Mouse (Mus musculus) cerebellum, postnatal 10 days (tissue): ENCODE results near the gene Pex7.
"Not testable (repeated sequence)": the region's sequence is repeated elsewhere in the genome, so short reads cannot be mapped to it uniquely, and the experiment has no call there.

Experiments
- DNase-seq, 2 experiments: peaks; one replicate each; pipeline ENCODE4 v3.0.0; 2021; ENCODE audit warnings: mixed read lengths in 2 of 2

Pex7 gene

DNA sequence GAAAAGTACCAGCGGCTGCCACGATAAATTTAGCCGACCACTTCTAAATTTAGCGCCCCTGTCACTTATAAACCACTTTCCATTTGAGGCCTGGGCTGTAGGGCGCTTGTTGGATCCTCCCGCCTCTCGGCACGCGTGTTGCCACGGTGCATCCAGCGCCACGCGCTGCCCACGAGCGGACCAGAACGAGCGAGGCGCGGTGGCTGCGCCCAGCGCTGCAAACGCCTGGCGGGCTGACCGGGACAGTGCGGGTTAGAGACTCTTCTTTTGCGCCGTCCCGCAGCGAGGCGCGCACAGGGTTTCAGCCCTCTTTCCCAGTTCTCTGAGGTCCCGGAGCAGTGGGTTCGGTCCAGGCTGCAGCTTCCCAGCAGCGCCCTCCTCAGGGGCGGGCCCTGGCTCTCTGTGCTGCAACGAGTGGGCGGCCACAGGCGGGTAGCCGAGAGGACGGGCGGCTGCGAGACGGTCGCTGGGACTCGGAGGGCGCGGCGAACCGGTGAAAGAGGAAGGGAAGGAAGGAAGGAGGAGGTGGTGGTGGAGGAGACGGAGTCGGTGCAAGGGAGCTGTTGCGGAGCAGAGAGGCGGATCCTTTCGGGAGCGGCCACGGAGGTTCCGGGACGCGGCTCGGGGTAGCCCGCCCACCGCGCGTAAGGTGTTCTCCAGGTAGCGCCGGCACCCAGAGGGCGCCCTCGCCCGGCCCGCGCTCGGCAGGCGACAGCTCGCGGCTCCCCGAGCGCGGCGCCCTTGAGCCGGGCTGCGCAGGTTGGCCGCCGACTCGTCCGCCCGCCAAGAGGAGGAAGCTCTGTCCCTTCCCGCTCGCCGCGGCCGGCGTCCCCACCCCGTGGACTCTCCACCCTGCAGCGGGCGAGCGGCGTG, 26.3 kb upstream of the Pex7 start:
- peak; percentile 82 to 87 for DNase-seq

GRCm38 (mm10) chr10:19932986-19933385, 25.5 kb upstream of the Pex7 start:
- DNase-seq, result no peak

DNA sequence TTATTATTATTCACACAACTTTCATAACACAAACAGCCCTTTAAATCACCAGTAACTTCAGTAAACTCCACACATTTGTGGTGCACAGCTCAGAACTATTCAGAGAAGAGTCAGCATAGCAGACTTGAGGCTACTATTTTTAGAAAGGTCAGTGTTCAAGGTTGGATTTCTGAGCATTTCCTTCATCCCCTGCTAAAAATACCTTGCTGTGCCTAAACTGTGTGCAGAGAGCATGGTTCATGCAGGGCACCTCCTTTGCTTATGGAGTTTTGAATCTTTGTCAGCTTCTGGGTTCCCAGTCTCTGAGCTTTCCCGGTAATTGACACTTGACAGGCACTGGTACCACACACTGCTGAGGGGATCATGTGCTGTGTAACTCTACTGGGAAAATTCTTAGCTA, 20.7 kb upstream of the Pex7 start:
- no peak for DNase-seq

DNA sequence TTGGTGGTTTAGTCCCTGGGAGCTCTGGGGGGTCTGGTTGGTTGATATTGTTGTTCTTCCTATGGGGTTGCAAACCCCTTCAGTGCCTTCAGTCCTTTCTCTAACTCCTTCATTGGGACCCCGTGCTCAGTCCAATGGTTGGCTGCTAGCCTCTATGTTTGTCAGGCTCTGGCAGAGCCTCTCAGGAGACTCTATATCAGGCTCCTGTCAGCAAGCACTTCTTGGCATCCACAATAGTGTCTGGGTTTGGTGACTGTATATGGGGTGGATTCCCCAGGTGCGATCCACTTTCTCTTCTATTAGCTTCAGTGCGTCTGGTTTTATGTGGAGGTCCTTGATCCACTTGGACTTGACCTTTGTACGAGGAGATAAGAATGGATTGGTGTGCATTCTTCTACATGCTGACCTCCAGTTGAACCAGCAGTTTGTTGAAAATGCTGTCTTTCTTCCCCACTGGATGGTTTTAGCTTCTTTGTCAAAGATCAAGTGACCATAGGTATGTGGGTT, 19.0 kb upstream of the Pex7 start:
- not testable (repeated sequence) for DNase-seq

DNA sequence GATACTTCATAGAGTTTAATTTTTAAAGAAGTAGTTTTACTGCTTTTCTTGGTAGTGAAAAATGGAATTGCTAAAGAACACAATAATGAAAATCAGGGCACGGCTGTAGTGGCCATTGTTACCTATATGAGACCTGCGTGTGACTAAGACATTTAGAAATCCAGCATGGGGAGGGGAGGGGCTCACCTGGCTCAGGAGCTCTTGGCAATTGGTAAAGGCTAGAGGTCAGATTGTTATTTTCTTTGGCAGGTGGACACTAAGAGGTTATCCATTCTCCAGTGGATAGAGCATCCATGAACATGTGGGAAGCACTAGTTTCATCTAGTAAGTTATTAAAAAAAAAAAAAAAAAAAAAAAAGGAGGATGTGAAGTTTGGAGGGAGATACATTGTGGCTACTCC, 16.8 kb upstream of the Pex7 start:
- no peak for DNase-seq

DNA sequence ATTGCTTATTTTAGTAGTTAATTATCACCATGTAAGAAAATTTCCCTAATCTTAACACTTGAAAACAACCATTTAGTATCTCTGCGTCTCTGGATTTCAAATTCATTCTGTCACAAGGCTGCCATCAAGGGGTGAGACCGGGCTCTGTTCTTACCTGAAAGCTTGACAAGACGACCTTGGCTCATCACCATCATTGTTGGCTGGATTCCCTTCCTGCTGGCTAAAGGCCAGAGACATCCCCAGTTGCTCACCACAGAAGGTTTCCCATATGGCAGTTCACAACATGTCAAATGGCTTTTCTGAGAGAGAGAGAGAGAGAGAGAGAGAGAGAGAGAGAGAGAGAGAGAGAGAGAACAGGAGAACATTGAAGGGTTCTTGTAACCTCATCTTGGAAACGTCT, 14.9 kb upstream of the Pex7 start:
- DNase-seq, result peak; percentile 98 to 99

- DNase-seq, result peak; percentile 74 to 76
Observed at GRCm38 (mm10) chr10:19915301-19915700, 7.8 kb upstream of the Pex7 start.

- DNase-seq, result no peak
Observed at GRCm38 (mm10) chr10:19913806-19914205, 6.3 kb upstream of the Pex7 start.

DNA sequence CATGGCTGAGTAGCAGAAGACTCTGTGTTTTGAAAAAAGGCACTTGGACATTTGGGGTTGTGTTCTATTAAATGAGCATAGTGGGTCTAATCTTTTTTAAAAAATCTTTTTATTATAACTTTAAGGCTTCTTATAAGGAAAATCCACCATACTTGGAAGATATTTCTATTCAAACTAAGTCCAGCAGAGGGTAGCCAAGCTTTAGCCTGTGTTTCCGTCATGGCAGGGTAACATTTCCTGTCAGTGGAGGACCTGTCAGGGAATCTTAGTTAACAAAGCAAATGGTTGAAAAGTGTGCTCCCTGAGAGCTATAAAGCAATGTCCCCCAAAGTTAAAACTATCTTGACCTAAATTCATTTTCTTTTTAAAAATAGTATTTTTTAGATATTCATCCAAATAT, 4.1 kb upstream of the Pex7 start:
- no peak for DNase-seq

DNA sequence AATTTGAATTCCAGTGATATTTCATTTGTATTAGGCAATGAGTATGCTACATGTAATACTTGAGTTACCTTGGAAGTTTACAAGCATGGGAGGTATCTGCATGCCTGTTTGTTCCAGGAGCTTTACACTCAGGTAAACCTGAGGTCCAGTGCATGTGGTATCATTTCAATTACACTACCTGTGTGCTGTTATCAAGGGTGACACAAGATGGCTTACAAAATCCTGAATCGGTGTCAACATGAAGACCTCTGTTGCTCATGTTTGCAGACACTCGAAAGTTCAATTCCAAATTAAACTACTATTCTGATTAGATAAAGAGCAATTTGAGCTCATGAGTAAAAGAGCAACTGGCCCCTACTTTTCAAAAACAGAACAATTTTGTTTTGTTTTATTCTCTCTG, 3.0 kb upstream of the Pex7 start:
- no peak for DNase-seq

- no peak for DNase-seq
Observed at GRCm38 (mm10) chr10:19908076-19908475, 587 bp upstream of the Pex7 start.

DNA sequence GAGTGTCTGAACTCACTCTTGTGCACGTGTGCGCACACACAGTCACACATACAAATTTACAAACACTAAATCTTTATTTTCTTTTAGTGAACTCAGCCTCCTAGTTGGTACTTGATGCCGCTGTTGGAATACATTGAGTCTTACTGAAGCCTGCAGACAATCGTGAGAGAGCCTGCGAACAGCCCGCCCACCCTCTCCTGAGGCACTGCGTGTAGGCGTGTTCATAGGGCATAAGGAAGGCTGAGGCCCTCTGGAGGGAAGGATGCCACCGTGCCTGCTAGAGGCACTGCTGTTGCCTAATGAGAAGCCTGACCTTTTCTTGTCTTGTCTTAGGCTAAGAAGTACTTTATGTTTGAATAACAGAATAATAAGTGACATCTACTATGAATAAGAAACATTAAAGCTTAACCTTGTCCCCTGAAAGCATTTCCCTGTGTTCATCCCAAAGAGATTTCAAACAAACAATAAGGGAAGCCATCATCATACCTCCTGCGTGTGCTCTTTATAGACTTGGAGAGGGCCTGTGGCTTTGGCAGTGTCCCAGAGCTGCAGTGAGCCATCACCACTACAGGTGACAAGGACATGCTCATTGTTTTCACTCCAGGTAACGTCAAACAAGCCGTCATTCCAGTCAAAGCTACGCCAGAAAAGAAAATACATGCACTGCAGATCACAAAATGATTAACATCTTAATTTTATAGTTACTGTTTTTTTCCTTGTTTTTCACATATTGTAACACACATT, 3.2 kb downstream of the Pex7 start:
- peak in 1 of 2 experiments; percentile 55 for DNase-seq

GRCm38 (mm10) chr10:19901992-19902391, 5.5 kb downstream of the Pex7 start:
- DNase-seq, result no peak

DNA sequence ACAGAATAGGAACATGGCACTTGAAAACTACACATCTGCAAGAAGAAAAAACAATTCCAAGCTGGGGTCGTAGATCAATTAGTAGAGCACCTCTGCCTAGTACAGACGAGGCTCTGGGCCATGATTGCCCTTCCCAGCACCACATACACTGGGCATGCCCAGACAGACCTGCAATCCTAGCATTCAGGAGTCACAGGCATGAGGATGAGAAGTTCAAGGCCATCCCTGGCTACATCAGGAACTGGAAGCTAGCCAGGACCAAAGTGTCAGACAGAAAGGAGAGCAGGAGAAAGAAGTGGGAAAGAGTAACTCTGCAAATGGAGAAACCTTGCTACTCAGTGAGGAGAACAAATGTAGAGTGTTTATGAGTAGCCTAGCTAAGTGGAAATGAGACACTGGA, 7.3 kb downstream of the Pex7 start:
- DNase-seq, result no peak

DNA sequence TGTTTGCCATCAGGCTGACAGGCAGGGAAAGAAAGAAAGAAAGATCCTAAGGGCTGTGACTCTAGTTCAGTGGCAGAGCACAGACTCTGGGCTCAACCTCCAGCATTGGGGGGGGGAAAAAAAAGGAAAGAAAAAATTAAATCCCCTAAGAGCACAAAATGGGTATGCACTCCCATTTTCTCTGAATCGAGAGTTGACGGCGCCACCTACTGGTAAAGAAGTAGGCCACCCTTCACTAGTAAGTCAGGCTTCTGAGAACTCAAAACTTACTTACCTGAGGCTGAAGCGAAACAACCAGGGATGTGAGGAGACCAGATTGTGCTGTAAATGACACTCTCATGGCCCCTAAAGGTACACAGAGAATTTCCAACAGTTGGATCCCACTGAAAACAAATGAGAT, 13.5 kb downstream of the Pex7 start:
- DNase-seq, result peak; percentile 74 to 81

DNA sequence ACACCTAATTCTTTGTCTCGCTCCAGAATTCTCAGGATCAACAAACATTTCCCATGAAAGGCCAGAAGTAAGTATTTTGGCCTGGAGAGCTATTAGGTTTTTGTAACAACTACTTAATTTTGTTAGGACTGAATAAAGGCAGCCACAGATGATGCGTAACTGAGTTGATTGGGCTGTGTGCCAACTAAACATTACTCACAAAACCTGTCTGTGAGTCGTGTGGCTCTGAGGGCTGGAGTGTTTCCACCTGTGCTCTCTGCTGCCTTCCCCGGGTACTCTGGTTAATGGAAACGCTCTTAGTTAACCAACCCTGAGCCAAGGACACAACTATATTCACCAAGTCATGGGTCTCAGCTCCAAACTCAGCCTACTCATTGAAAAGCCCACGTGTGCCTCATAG, 14.3 kb downstream of the Pex7 start:
- DNase-seq, result peak in 1 of 2 experiments; percentile 23

- DNase-seq, result no peak
Observed at GRCm38 (mm10) chr10:19891686-19892085, 15.8 kb downstream of the Pex7 start.

DNA sequence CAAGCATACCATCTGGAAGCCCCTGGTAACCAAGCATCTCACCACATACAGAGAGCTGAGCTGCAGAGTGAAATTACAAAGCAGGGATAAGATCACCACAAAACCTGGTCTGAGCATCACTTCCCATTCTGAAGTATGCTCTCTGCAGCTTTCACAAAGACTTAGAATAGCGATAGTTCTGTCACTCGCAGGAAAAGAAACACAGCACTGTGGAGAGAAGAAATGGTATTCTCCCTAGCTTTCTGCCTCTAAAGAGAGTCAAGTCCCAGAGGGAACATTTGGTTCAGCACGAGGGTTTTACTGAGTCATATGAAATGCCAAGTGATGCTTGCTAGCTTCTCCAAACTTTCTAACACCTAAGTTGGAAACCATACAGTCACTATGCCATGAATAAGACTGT, 17.6 kb downstream of the Pex7 start:
- DNase-seq, result no peak

DNA sequence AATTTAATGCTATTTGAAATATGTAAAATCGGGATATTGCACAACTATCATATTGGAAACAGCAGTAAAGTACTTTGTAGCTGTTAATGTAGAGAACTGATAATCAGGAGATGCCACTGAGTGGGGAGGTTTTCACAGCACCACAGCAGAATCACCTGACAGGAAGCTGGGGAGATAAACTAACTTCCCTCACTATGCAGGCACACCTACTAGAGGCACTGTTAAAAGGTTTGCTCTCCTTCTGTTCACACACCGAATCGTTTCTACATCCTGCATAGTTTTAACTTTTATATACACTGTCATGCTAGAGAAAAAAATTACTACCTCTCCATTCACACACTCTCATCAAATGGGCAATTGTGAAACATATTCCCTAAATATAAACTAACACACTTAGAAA, 21.2 kb downstream of the Pex7 start:
- DNase-seq, result no peak

DNA sequence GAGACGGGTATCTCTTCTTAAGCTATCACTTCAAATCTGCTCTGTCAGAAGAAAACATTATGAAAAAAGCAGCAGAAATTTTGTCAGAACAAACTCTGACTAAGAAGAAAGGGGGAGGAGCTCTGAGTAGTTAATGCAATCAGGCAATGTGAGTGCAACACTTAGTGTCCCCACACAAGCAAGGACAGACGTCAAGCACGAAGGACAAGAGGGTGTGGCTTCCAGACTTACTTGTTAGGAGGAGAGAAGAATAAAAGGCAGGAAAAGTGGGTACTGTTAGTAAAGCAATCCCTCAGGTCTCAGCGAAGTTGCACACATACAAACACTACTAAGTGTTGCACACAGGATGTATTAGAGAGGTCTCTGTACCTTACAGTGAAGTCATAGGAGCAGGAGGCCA, 23.1 kb downstream of the Pex7 start:
- DNase-seq, result no peak

DNA sequence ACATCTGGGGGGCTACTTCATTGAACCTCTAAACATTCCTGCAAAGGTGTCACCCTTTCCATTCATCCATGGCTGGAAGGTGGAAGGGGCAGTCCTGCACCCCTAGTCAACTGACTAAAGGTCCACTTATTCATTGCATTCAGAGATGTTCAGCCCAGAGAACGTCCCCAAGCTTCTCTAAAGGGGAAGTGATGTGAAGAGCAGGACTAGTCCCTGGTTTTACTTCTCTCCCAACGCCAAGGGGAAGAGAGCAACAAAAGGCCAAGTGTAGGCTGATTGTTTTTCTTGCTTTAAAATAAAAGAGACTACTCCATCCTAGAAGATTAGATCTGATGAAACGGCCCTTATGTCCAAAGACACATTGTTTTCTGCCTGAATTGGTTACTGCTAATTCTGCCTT, 27.1 kb downstream of the Pex7 start:
- DNase-seq, result no peak

DNA sequence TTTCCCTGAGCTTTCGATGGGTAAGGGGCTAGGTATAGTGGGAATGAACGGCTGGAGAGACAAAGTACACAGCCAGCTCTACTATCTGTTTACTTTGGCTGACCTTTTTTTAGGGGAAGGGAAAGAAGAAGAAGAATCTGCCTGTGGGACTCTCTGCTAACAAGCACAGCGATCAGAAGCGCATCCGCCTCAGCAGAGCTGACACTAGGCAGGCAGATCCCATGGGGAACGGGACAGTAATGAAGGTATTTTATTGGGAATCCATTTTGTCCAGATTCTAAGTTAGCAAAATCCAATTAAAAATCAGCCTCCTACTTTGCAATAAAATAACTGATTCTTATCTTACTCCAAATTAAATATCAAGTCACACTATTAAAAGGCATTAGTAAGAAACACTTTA, 28.3 kb downstream of the Pex7 start:
- DNase-seq, result no peak

GRCm38 (mm10) chr10:19877679-19878078, 29.8 kb downstream of the Pex7 start:
- DNase-seq, result no peak

GRCm38 (mm10) chr10:19877257-19877656, 30.2 kb downstream of the Pex7 start:
- no peak for DNase-seq
